Mouse (Mus musculus) embryonic facial prominence, embryonic 11.5 days (tissue): ENCODE measurements at regions not wholly inside any gene's neighbourhood (a gene's known extent, or its start where the extent isn't known, plus 50 kb on each side); places are given as distances from the start of the nearest gene placed in this dataset.

Experiments
- ATAC-seq: fragments of 200-750 bp; cut with Nextera tagmentation; replicated peaks from 2 replicates; pipeline ENCODE4 v1.8.0; 2017; ENCODE audit warnings: low read depth; ENCODE audit not compliant: insufficient number of reproducible peaks, low FRiP score, low TSS enrichment
- DNase-seq: peaks from one replicate; pipeline ENCODE4 v3.0.0-alpha.2; 2015; ENCODE audit warnings: low spot score
- H3K27ac ChIP-seq: fragments of 300-500 bp; sonication (generic); replicated peaks from 2 replicates; pipeline ENCODE4 v1.5.1; 2014; ENCODE audit warnings: mild to moderate bottlenecking, low read depth, low read length, control low read depth
- H3K27me3 ChIP-seq: fragments of 300-500 bp; sonication (generic); 2 replicates; pipeline ENCODE4 v1.6.1; 2014; ENCODE audit warnings: mild to moderate bottlenecking, low read length, moderate library complexity, mixed read lengths; ENCODE audit not compliant: control insufficient read depth, insufficient read depth
- H3K36me3 ChIP-seq: fragments of 300-500 bp; sonication (generic); replicated peaks from 2 replicates; pipeline ENCODE4 v1.6.1; 2014; ENCODE audit warnings: low read depth, mild to moderate bottlenecking, low read length, moderate library complexity, mixed read lengths; ENCODE audit not compliant: control insufficient read depth, insufficient read depth
- H3K4me1 ChIP-seq: fragments of 300-500 bp; sonication (generic); 2 replicates; pipeline ENCODE4 v1.6.1; 2014; ENCODE audit warnings: low read length, mixed read lengths; ENCODE audit not compliant: control insufficient read depth, insufficient read depth
- H3K4me2 ChIP-seq: fragments of 300-500 bp; sonication (generic); 2 replicates; pipeline ENCODE4 v1.6.1; 2014; ENCODE audit warnings: low read depth, mild to moderate bottlenecking, control low read depth, low read length, moderate library complexity
- H3K4me3 ChIP-seq: fragments of 300-500 bp; sonication (generic); 2 replicates; pipeline ENCODE4 v1.5.1; 2014; ENCODE audit warnings: low read depth, low read length, control low read depth
- H3K9ac ChIP-seq: fragments of 300-500 bp; sonication (generic); replicated peaks from 2 replicates; pipeline ENCODE4 v1.6.1; 2014; ENCODE audit warnings: mild to moderate bottlenecking, control low read depth, low read length
- H3K9me3 ChIP-seq: fragments of 300-500 bp; sonication (generic); replicated peaks from 2 replicates; pipeline ENCODE4 v1.6.1; 2016; ENCODE audit warnings: mild to moderate bottlenecking, low read length, inconsistent platforms, mixed read lengths; ENCODE audit not compliant: control insufficient read depth
- WGBS: fragments of 180-500 bp; shearing (Covaris S2); extraction: QIAGEN DNeasy Blood & Tissue Kit; methylation state at CpG from one replicate; pipeline ENCODE4 v1.1.7; 2014; 5-methylcytosine and 5-hydroxymethylcytosine counted together

GRCm38 (mm10) chr10:96356980-96357624, 220.7 kb downstream of the Gm5426 start:
- no peaks in the 10 kb centered on the region for H3K36me3 ChIP-seq
- H3K27me3 ChIP-seq: no peaks in the 10 kb centered on the region
- no peak overlapping the region for H3K27ac ChIP-seq
- H3K4me1 ChIP-seq: no peaks in the 10 kb centered on the region
- no peaks in the 10 kb centered on the region for H3K9me3 ChIP-seq
- H3K4me3 ChIP-seq: no peak overlapping the region
- DNase-seq: no peak
- no peak for ATAC-seq
- no peak overlapping the region for H3K4me2 ChIP-seq
- no peak overlapping the region for H3K9ac ChIP-seq
- WGBS: 90% methylated on average over 1 of the region's 1 CpGs

GRCm38 (mm10) chr10:96357632-96358031, 221.2 kb downstream of the Gm5426 start:
- H3K4me3 ChIP-seq: no peak overlapping the region
- no peak overlapping the region for H3K4me2 ChIP-seq
- 85% methylated on average over 5 of the region's 5 CpGs for WGBS
- H3K27me3 ChIP-seq: no peaks in the 10 kb centered on the region
- no peak for DNase-seq
- no peaks in the 10 kb centered on the region for H3K4me1 ChIP-seq
- no peak for ATAC-seq
- H3K27ac ChIP-seq: no peak overlapping the region
- no peaks in the 10 kb centered on the region for H3K36me3 ChIP-seq
- H3K9me3 ChIP-seq: no peaks in the 10 kb centered on the region
- no peak overlapping the region for H3K9ac ChIP-seq

GRCm38 (mm10) chr10:96358984-96359383, 222.6 kb downstream of the Gm5426 start:
- ATAC-seq: no peak
- DNase-seq: no peak
- no peaks in the 10 kb centered on the region for H3K4me1 ChIP-seq
- H3K9me3 ChIP-seq: no peaks in the 10 kb centered on the region
- WGBS: 85% methylated on average over 2 of the region's 2 CpGs
- H3K4me2 ChIP-seq: no peak overlapping the region
- no peak overlapping the region for H3K27ac ChIP-seq
- no peaks in the 10 kb centered on the region for H3K27me3 ChIP-seq
- no peaks in the 10 kb centered on the region for H3K36me3 ChIP-seq
- no peak overlapping the region for H3K9ac ChIP-seq
- no peak overlapping the region for H3K4me3 ChIP-seq

- no peak overlapping the region for H3K27ac ChIP-seq
- H3K9me3 ChIP-seq: no peaks in the 10 kb centered on the region
- no peaks in the 10 kb centered on the region for H3K27me3 ChIP-seq
- ATAC-seq (no peak), DNase-seq (no peak)
- H3K4me1 ChIP-seq: no peaks in the 10 kb centered on the region
- H3K4me2 ChIP-seq: no peak overlapping the region
- WGBS: 49% methylated on average over 3 of the region's 3 CpGs
- no peaks in the 10 kb centered on the region for H3K36me3 ChIP-seq
- no peak overlapping the region for H3K4me3 ChIP-seq
- H3K9ac ChIP-seq: no peak overlapping the region
These were observed 225.8 kb downstream of the Gm5426 start for GRCm38 (mm10) chr10:96362211-96362610.

GRCm38 (mm10) chr10:96363867-96364266, 227.5 kb downstream of the Gm5426 start:
- Histone ChIP-seq H3K9me3 (no peaks in the 10 kb centered on the region), H3K27me3 (no peaks in the 10 kb centered on the region), H3K27ac (no peak overlapping the region), H3K4me2 (no peak overlapping the region), H3K9ac (no peak overlapping the region), H3K36me3 (no peaks in the 10 kb centered on the region), H3K4me1 (no peaks in the 10 kb centered on the region), H3K4me3 (no peak overlapping the region)
- 71% methylated on average over 4 of the region's 4 CpGs for WGBS
- no peak for ATAC-seq
- no peak for DNase-seq

GRCm38 (mm10) chr10:96365101-96365500, 228.7 kb downstream of the Gm5426 start:
- ATAC-seq: no peak
- 82% methylated on average over 3 of the region's 3 CpGs for WGBS
- H3K36me3 ChIP-seq: no peaks in the 10 kb centered on the region

GRCm38 (mm10) chr10:96366871-96367270, 230.5 kb downstream of the Gm5426 start:
- Histone ChIP-seq H3K4me1 (no peaks in the 10 kb centered on the region), H3K27ac (no peak overlapping the region), H3K27me3 (no peaks in the 10 kb centered on the region), H3K9ac (no peak overlapping the region), H3K36me3 (no peaks in the 10 kb centered on the region), H3K9me3 (no peaks in the 10 kb centered on the region), H3K4me3 (no peak overlapping the region), H3K4me2 (no peak overlapping the region)
- DNase-seq (no peak), ATAC-seq (no peak)
- WGBS: 95% methylated on average over 2 of the region's 2 CpGs

More at GRCm38 (mm10) chr10:96365101-96365500, 228.7 kb downstream of the Gm5426 start:
- Histone ChIP-seq H3K9me3 (no peaks in the 10 kb centered on the region), H3K4me1 (no peaks in the 10 kb centered on the region), H3K27me3 (no peaks in the 10 kb centered on the region), H3K4me2 (no peak overlapping the region), H3K9ac (no peak overlapping the region), H3K27ac (no peak overlapping the region), H3K4me3 (no peak overlapping the region)
- no peak for DNase-seq

- H3K4me3 ChIP-seq: no peak overlapping the region
- WGBS: 75% methylated on average over 21 of the region's 21 CpGs
- no peak overlapping the region for H3K4me2 ChIP-seq
- no peaks in the 10 kb centered on the region for H3K36me3 ChIP-seq
- H3K9ac ChIP-seq: no peak overlapping the region; the same call in 1 of the 2 replicates
- H3K4me1 ChIP-seq: no peaks in the 10 kb centered on the region
- H3K27me3 ChIP-seq: no peaks in the 10 kb centered on the region
- DNase-seq (no peak), ATAC-seq (no peak)
- H3K27ac ChIP-seq: no peak overlapping the region
- no peaks in the 10 kb centered on the region for H3K9me3 ChIP-seq
These were observed 234.3 kb downstream of the Gm5426 start for GRCm38 (mm10) chr10:96370547-96371320.
